Mouse (Mus musculus) lung, adult 10 weeks (tissue): ENCODE results near the gene Cdc37. TPM values are rescaled to one million over a fixed set of nuclear protein-coding genes. Genes with fewer than 3 reads are reported as not detected.

Experiments used
- polyA plus RNA-seq: library from polyadenylated mRNA; stranded (reverse); fragments of 350-450 nt; fragmentation: Illumina TruSeq; extraction: RNeasy Lipid Tissue Mini Kit (QIAGEN cat#74804); gene quantifications from one replicate; pipeline ENCODE4 v1.2.3, GENCODE M21; 2014; ENCODE audit warnings: low read depth, low replicate concordance; ENCODE audit not compliant: insufficient read depth

Cdc37 gene
- polyA plus RNA-seq, result 99.3 TPM

GRCm38 (mm10) chr9:21149654-21150419, at the start of gene Cdc37:
Gene Cdc37, minus strand, starts transcription at chr9:21149982.

GRCm38 (mm10) chr9:21165041-21165951, 15.5 kb upstream of the Cdc37 start, which contains the start of gene Pde4a:
Gene Pde4a, plus strand, starts transcription at chr9:21165714.

GRCm38 (mm10) chr9:21131059-21131956, 18.5 kb downstream of the Cdc37 start, which contains the start of gene Tyk2:
Gene Tyk2, minus strand, starts transcription at chr9:21131243.

GRCm38 (mm10) chr9:21091707-21092320, 58.0 kb downstream of the Cdc37 start, which contains the start of the genes Gm38431 and Raver1:
Gene Gm38431, minus strand, starts transcription at chr9:21091997.
Gene Raver1, minus strand, starts transcription at chr9:21092008.

Other genes with a start within 250 kb of the Cdc37 start
- gene Dnmt1, start 190.1 kb downstream of the Cdc37 start, polyA plus RNA-seq, result 8.6 TPM
- 8.2 TPM for gene S1pr2, start 173.2 kb downstream of the Cdc37 start, polyA plus RNA-seq
- gene Mrpl4, start 147.2 kb downstream of the Cdc37 start, polyA plus RNA-seq, result 54.9 TPM
- gene Icam1, start 134.0 kb downstream of the Cdc37 start, polyA plus RNA-seq, result 159 TPM
- gene Icam4, start 120.6 kb downstream of the Cdc37 start, polyA plus RNA-seq, result 1.6 TPM
- 0.12 TPM for gene Icam5, start 117.9 kb downstream of the Cdc37 start, polyA plus RNA-seq
- gene Zglp1, start 82.9 kb downstream of the Cdc37 start, polyA plus RNA-seq, result not detected
- 0.21 TPM for gene Gm49373, start 76.9 kb downstream of the Cdc37 start, polyA plus RNA-seq
- 40.1 TPM for gene Fdx1l, start 76.4 kb downstream of the Cdc37 start, polyA plus RNA-seq
- gene Gm38431, start 58.0 kb downstream of the Cdc37 start, polyA plus RNA-seq, result 0.10 TPM
- 17.8 TPM for gene Raver1, start 58.0 kb downstream of the Cdc37 start, polyA plus RNA-seq
- 9.4 TPM for gene Tyk2, start 18.7 kb downstream of the Cdc37 start, polyA plus RNA-seq
- gene Pde4a, start 15.7 kb upstream of the Cdc37 start, polyA plus RNA-seq, result 3.4 TPM
- 24.3 TPM for gene Keap1, start 89.4 kb upstream of the Cdc37 start, polyA plus RNA-seq
- 1.3 TPM for gene S1pr5, start 98.5 kb upstream of the Cdc37 start, polyA plus RNA-seq
- gene Atg4d, start 115.3 kb upstream of the Cdc37 start, polyA plus RNA-seq, result 25.0 TPM
- gene Kri1, start 138.0 kb upstream of the Cdc37 start, polyA plus RNA-seq, result 18.5 TPM
- gene Cdkn2d, start 141.4 kb upstream of the Cdc37 start, polyA plus RNA-seq, result 20.3 TPM
- 27.2 TPM for gene Ap1m2, start 162.4 kb upstream of the Cdc37 start, polyA plus RNA-seq
- gene Slc44a2, start 170.7 kb upstream of the Cdc37 start, polyA plus RNA-seq, result 118 TPM
- 18.5 TPM for gene Ilf3, start 217.9 kb upstream of the Cdc37 start, polyA plus RNA-seq